Mouse (Mus musculus): ENCODE measurements around the gene Phactr2.

Gene Phactr2

DNA sequence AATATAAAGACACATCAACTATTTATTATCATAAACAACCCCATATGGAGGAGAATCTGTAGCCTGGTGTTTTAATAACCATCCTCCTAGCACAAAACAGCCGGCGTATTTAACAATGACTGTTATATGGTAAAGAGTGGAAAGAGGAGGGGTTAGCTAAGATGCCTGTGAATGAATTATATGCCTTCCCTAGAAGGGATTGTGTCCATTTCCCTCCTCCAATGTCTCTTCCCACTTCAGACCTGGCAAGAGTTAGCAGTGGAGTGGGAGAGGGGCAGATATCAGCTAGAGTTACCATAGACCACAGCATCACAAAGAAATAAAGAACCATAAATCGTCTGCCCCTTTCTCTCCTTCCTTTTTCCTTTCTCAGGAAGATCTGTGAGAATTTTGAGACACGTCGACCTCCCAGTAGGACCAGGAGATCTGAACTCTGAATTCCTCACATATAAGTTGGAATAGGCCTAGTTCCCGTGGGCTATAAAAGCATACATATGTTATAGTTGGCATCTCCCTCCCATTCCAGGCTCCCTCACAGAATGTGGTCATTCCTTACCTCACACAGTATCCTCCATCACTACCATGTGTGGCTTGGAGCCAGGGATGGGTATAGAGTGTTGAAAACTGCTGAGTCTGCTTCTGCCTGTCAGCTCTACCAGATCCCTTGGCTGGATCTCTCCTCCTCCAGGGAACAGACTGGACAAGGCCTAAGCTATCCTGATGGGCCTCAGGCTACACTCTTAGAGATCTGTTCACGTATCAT, 25.7 kb downstream of the Phactr2 start:
- DNase-seq (ENCODE audit: extremely low read depth, low read depth, low spot score), result no peak

DNA sequence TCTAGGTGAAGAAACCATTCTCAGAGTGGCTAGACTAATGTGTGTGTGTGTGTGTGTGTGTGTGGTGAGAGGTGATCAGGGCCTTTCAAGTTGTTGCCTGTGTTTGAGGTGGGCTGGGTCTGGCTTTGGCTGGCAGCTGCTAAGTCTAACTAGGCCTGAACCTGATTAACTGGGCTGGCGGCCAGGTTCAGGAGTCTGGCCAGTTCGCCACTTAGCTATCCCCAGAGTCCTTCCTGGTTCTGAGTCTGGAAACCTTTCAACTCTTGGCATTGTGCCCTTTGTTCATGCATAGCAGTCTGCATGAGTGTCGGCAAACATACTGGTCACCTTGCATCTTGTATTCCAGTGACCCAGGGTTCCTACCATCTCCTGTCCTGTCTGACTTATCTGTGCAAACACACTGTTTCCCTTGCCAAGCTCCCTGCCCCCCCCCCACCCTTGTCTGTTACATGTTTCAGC, 27.4 kb downstream of the Phactr2 start:
- DNase-seq (ENCODE audit: extremely low read depth, low read depth, low spot score), result peak; percentile 65

- DNase-seq (ENCODE audit: extremely low read depth, low read depth, low spot score), result no peak
Observed at GRCm38 (mm10) chr10:13444257-13444656, 30.0 kb downstream of the Phactr2 start.

GRCm38 (mm10) chr10:13443647-13444046, 30.6 kb downstream of the Phactr2 start:
- no peak for DNase-seq (ENCODE audit: extremely low read depth, low read depth, low spot score)

GRCm38 (mm10) chr10:13440292-13440691, 33.9 kb downstream of the Phactr2 start:
- DNase-seq (ENCODE audit: extremely low read depth, low read depth, low spot score), result no peak

DNA sequence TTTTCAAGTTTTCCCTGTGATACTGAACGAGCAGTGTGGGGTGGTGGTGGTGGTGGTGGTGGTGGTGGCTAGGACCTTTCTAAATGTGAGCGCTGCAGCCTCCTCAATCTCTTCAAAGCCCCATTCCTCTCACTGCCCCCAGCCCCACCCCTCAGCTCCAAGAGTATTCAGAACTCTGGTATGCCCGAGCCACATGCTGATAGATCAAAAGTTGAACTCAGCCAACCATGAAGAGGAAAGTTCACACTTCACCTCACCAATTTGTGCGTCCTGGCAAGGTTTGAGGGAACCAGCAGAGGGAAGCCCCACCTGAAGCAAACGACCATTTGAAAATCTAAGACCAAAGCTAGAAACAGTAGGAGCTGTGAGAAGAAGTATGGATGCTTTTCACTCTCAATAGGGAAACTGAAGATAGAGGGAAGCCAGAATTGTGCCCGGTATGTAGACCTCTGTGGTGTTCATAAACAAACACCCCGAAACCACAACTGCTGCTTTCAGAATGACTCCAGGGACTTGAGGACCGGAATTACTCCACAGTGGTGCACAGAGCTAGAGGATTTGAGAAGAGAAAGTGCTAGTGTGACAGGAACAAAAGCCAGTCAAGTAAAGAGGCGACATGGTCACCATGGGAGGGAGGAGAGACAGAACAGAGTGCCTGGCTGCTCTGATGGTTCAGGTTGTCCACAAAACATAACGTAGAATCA, 35.9 kb downstream of the Phactr2 start:
- DNase-seq (ENCODE audit: extremely low read depth, low read depth, low spot score), result no peak

GRCm38 (mm10) chr10:13437011-13437410, 37.2 kb downstream of the Phactr2 start:
- DNase-seq (ENCODE audit: extremely low read depth, low read depth, low spot score), result no peak

DNA sequence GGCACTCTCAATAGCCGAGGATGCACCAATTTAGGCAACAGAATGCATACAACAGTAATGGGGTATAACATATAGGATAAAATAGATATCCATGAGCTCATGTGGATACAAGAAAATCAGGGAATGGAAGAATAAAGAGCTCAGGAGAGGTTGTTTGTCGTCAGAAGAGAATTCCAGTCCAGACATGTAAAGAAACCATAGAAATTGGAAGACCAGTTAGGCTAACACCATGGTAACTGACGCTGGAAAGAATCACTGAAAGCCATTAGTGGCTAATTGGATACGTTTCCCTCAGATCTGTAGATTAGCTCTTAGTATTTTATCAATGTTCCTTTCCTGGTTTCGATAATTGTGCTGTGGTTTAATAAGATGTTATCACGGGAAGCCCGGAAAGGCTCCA, 41.2 kb downstream of the Phactr2 start:
- no peak for DNase-seq (ENCODE audit: extremely low read depth, low read depth, low spot score)

GRCm38 (mm10) chr10:13431641-13432540, 42.3 kb downstream of the Phactr2 start:
- DNase-seq (ENCODE audit: extremely low read depth, low read depth, low spot score), result no peak

DNA sequence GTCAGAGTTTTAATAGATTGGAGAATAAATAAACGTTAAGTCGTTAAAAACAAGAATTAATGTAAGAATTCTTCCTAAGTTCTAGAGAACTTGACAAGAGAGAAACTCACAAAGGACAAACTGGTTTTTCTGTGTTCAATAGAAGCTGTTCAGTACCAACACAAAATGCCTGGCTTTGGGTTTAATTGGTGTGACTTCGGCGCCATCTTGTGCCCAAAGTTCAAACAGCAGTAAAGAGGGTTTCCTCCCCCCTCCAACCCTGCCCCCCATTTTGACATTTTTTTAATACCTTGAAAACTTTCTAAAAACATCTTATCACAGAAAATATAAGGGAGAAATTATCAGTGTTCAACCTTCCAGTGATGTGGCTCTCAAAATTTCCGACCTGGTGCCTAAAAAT, 44.4 kb downstream of the Phactr2 start:
- no peak for DNase-seq (ENCODE audit: extremely low read depth, low read depth, low spot score)

DNA sequence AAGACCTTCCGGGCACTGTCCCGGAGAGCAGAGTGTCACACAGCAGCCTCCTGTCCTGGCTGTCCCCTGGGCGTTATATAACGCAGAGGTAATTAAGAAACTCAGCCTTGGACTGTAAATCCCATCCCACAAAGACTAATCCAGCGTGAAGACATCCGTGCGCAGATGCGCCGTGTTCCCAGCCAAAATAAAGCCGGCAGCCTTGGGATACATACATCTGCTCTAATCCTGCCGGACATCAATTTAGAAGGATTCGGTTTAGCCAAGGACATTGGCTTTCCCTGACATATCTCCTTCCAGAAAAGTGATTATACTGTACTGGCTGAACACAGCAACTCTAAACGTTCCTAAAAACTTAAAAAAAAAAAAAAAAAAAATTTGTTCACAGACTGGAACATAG, 45.0 kb downstream of the Phactr2 start:
- DNase-seq (ENCODE audit: extremely low read depth, low read depth, low spot score), result peak; percentile 65

GRCm38 (mm10) chr10:13428536-13428935, 45.7 kb downstream of the Phactr2 start:
- DNase-seq (ENCODE audit: extremely low read depth, low read depth, low spot score), result no peak

- peak; percentile 56 for DNase-seq (ENCODE audit: extremely low read depth, low read depth, low spot score)
Observed at GRCm38 (mm10) chr10:13427599-13427998, 46.6 kb downstream of the Phactr2 start.

- DNase-seq (ENCODE audit: extremely low read depth, low read depth, low spot score), result no peak
Observed at GRCm38 (mm10) chr10:13425198-13425597, 49.0 kb downstream of the Phactr2 start.

DNA sequence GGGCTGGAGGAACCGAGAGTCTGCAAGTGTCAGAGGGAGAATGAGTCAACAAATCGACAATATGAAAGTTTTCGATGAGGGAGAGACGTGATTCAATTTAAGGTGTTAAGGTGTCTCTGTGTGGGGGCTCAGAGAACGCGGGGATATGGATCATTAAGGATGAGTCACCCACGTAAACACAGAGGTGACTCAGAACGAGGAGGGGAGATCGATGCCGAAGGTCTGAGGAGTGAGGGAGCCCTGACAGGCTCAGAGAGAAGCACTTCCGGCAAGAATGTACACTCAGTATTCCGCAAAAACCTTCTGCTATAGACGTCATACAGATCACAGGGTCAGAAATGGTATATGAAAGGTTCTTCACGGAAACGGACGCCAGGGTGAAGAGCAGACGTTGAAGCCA, 49.7 kb downstream of the Phactr2 start:
- DNase-seq (ENCODE audit: extremely low read depth, low read depth, low spot score), result no peak

GRCm38 (mm10) chr10:13424015-13424414, 50.2 kb downstream of the Phactr2 start:
- DNase-seq (ENCODE audit: extremely low read depth, low read depth, low spot score), result no peak

DNA sequence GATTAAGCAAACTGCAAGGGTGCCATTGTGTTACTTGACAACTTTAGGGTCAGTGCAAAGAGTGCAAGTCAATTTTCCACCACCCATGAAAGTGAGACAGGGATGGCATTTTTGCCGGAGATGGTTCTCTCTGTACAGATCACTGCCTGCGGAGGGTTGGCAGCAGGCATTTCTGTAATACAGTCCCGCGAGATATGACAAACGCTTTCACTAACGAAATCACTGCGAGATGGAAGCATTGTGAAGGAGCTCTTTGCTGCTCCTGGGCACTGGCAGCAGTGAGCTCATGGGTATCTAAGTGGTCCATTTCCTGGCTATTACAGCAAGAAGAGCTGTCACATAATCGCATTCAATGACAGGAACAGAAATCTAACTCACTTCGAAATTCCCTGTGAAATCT, 52.1 kb downstream of the Phactr2 start:
- no peak for DNase-seq (ENCODE audit: extremely low read depth, low read depth, low spot score)

DNA sequence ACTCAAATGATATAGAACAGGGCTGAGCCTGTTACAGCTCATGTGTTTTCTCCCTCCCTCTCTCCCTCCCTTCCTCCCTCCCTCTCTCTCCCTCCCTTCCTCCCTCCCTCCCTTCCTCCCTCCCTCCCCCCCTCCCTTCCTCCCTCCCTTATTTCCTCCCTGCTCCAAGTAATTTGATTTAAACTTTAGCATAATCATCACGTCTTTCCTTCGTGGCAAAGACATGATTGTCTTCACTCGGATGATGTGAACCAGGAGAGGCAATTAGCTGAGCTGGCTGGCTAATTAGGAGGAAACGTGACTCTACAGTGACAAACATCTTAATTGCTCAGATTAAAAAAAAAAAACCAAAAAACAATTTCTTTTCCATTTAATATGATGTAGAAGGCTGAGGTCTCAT, 55.0 kb downstream of the Phactr2 start:
- no peak for DNase-seq (ENCODE audit: extremely low read depth, low read depth, low spot score)

GRCm38 (mm10) chr10:13415489-13416104, 58.6 kb downstream of the Phactr2 start:
- no peak for DNase-seq (ENCODE audit: extremely low read depth, low read depth, low spot score)

- peak; percentile 31 for DNase-seq (ENCODE audit: extremely low read depth, low read depth, low spot score)
Observed at GRCm38 (mm10) chr10:13412202-13412923, 61.8 kb downstream of the Phactr2 start.
